Mouse (Mus musculus): ENCODE results near the gene Gstm3. TPM values are rescaled to one million over a fixed set of nuclear protein-coding genes. Genes with fewer than 3 reads are reported as not detected.

Gene Gstm3
- polyA plus RNA-seq, 1 experiment, result not detected

DNA sequence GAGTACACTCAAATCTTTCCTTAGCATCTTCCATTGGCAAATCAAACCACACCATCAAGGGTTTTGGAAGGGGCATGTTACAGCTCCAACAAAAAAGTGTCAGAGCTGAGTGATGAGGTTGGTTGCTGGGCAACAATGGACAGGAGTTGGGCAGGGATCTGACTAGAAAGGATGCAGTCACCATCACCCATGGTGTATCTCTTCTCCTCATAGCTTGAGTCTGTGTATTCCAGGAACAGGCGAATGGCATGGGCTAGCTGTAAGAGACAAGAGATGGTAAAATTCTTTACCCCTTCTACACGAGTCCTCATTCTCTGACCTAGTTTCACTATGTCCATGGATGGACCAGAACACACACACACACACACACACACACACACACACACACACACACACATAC, 37.9 kb downstream of the Gstm3 start:
- peaks cover 2% of the 10 kb centered on the region; the same call in 1 of the 2 replicates for H3K4me1 ChIP-seq (ENCODE audit: control insufficient read depth, insufficient read depth, insufficient read length)
- no peaks in the 10 kb centered on the region for H3K27me3 ChIP-seq (ENCODE audit: control insufficient read depth, insufficient read depth, low read length)
- H3K4me3 ChIP-seq (ENCODE audit: extremely low read depth, insufficient read depth, insufficient read length), result 0 out of 2 replicates have a peak overlapping the region, but pooled peaks have one; percentile 17
- 71% methylated on average over 2 of the region's 2 CpGs for WGBS
- H3K36me3 ChIP-seq (ENCODE audit: control insufficient read depth, insufficient read depth, low read length), result no peaks in the 10 kb centered on the region
- H3K27ac ChIP-seq (ENCODE audit: insufficient read depth, low read length), result no peak overlapping the region
- no peak for TF ChIP-seq CTCF (IDR thresholded peaks at IDR 0.05; ENCODE audit: extremely low read depth, insufficient read depth, insufficient read length, insufficient replicate concordance)
- no peak for TF ChIP-seq POLR2A (IDR thresholded peaks at IDR 0.05; ENCODE audit: low read depth, low read length)
- DNase-seq (ENCODE audit: low read depth in 1 of 2, low spot score in 2 of 2), result no peak

DNA sequence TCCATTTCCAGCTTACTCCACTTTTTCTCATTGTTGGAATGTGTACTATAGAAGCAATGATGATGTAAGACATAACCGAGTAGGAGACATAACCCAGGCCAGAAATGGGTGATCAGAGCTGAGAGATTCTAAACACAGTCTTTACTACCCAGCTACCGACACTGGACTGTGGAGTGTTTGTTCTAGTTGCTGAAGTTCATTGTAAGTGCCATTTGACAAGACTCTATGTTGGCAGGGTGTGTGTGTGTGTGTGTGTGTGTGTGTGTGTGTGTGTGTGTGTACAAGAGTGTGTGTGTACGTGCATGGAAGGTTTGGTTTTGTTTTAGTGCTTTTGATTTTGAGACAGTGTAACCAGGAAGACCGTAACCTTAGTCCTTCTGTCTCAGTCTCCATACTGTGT, 39.4 kb downstream of the Gstm3 start:
- no peak for TF ChIP-seq CTCF (IDR thresholded peaks at IDR 0.05; ENCODE audit: extremely low read depth, insufficient read depth, insufficient read length, insufficient replicate concordance)
- TF ChIP-seq POLR2A (IDR thresholded peaks at IDR 0.05; ENCODE audit: low read depth, low read length), result no peak
- peaks cover 2% of the 10 kb centered on the region; the same call in 1 of the 2 replicates for H3K4me1 ChIP-seq (ENCODE audit: control insufficient read depth, insufficient read depth, insufficient read length)
- no peak for DNase-seq (ENCODE audit: low read depth in 1 of 2, low spot score in 2 of 2)
- no peaks in the 10 kb centered on the region for H3K36me3 ChIP-seq (ENCODE audit: control insufficient read depth, insufficient read depth, low read length)
- WGBS, result 91% methylated on average over 4 of the region's 4 CpGs
- H3K27ac ChIP-seq (ENCODE audit: insufficient read depth, low read length), result no peak overlapping the region
- H3K27me3 ChIP-seq (ENCODE audit: control insufficient read depth, insufficient read depth, low read length), result no peaks in the 10 kb centered on the region
- no peak overlapping the region for H3K4me3 ChIP-seq (ENCODE audit: extremely low read depth, insufficient read depth, insufficient read length)

DNA sequence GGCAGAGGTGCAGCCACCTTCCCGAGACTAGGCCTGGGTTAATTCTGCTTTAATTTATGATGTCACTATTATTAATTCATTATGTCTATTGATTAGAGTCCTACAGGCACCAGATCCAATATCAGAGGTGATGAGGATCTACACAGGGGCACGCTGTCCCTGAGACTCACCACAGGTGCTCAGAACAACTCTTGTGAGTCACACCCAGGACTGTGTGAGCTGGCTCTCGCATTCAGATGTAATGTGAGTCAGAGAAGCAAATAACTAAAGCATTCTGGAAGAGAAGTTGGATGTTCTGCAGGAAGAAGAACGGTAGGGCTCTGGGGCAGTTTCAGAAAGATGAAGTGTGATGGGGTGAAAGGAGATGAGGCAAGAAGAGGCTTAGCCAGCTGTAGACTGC, 39.8 kb downstream of the Gstm3 start:
- no peak for DNase-seq (ENCODE audit: low read depth in 1 of 2, low spot score in 2 of 2)
- no peaks in the 10 kb centered on the region for H3K27me3 ChIP-seq (ENCODE audit: control insufficient read depth, insufficient read depth, low read length)
- no peak overlapping the region for H3K27ac ChIP-seq (ENCODE audit: insufficient read depth, low read length)
- no peaks in the 10 kb centered on the region for H3K36me3 ChIP-seq (ENCODE audit: control insufficient read depth, insufficient read depth, low read length)
- WGBS, result 85% methylated on average over 4 of the region's 4 CpGs
- TF ChIP-seq CTCF (IDR thresholded peaks at IDR 0.05; ENCODE audit: extremely low read depth, insufficient read depth, insufficient read length, insufficient replicate concordance) (no peak), POLR2A (IDR thresholded peaks at IDR 0.05; ENCODE audit: low read depth, low read length) (no peak)
- no peak overlapping the region for H3K4me3 ChIP-seq (ENCODE audit: extremely low read depth, insufficient read depth, insufficient read length)
- H3K4me1 ChIP-seq (ENCODE audit: control insufficient read depth, insufficient read depth, insufficient read length), result peaks cover 2% of the 10 kb centered on the region; the same call in 1 of the 2 replicates

DNA sequence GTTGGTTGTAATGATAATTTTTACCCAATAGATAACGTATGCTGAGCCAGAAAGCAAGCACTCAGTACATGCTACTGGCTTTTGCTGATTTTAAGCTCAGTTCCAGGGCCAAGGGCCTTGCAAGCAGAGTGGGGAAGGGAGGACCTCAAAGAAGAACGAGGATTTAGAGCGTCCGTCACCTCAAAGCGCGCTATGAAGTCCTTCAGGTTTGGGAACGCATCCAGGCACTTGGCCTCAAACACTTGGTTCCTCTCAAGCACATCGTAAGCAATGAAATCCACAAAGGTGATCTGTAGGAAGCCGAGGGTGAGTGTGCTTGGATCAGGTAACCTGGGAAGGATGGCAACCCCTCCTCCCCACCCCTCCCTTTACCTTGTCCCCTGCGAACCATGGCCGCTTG, 40.4 kb downstream of the Gstm3 start:
- H3K4me3 ChIP-seq (ENCODE audit: extremely low read depth, insufficient read depth, insufficient read length), result no peak overlapping the region
- WGBS, result 94% methylated on average over 11 of the region's 11 CpGs
- H3K36me3 ChIP-seq (ENCODE audit: control insufficient read depth, insufficient read depth, low read length), result no peaks in the 10 kb centered on the region
- DNase-seq (ENCODE audit: low read depth in 1 of 2, low spot score in 2 of 2), result no peak
- H3K27me3 ChIP-seq (ENCODE audit: control insufficient read depth, insufficient read depth, low read length), result no peaks in the 10 kb centered on the region
- TF ChIP-seq POLR2A (IDR thresholded peaks at IDR 0.05; ENCODE audit: low read depth, low read length), result no peak
- no peak overlapping the region for H3K27ac ChIP-seq (ENCODE audit: insufficient read depth, low read length)
- H3K4me1 ChIP-seq (ENCODE audit: control insufficient read depth, insufficient read depth, insufficient read length), result peaks cover 2% of the 10 kb centered on the region; the same call in 1 of the 2 replicates

DNA sequence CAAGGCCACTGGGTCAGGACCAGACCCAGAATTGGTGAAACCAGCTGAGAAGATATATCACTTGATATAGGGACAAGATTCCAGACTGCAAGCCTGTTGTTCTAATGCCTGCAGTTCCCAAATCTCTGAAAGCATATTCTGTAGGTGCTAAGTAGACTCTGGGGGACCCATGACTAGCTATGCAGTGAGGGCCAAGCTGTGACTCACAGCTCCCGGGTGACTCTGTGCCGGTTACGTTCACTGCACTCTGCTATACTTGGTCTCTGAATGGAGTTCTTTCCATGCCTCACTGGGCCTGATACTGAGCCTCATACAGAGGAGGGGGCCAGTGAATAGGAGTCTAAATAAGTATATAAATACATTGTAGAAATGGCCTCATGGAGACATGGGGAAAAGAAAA, 41.2 kb downstream of the Gstm3 start:
- peaks cover 2% of the 10 kb centered on the region; the same call in 1 of the 2 replicates for H3K4me1 ChIP-seq (ENCODE audit: control insufficient read depth, insufficient read depth, insufficient read length)

DNA sequence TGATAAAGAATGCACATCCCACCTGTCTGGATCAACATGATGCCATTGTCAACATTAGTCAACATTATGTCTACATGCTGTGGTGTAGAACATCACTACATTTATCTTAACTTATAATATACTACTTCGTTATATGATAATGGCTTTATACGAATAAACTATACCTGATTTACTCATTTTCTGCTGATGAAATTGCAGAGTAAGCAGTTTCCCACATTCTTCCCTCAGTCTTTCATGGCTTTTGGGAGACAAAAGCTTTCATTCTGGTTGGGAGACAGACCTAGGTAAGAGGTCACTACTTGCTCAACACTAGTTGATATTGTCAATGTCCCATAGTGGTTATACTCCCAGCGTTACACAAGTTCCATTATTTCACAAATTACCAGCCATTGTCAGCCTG, 43.7 kb downstream of the Gstm3 start:
- Histone ChIP-seq H3K4me3 (ENCODE audit: extremely low read depth, insufficient read depth, insufficient read length) (no peak overlapping the region), H3K36me3 (ENCODE audit: control insufficient read depth, insufficient read depth, low read length) (no peaks in the 10 kb centered on the region), H3K27ac (ENCODE audit: insufficient read depth, low read length) (no peak overlapping the region), H3K27me3 (ENCODE audit: control insufficient read depth, insufficient read depth, low read length) (no peaks in the 10 kb centered on the region), H3K4me1 (ENCODE audit: control insufficient read depth, insufficient read depth, insufficient read length) (no peaks in the 10 kb centered on the region)
- DNase-seq (ENCODE audit: low read depth in 1 of 2, low spot score in 2 of 2), result no peak
- TF ChIP-seq POLR2A (IDR thresholded peaks at IDR 0.05; ENCODE audit: low read depth, low read length), result no peak
- TF ChIP-seq CTCF (IDR thresholded peaks at IDR 0.05; ENCODE audit: extremely low read depth, insufficient read depth, insufficient read length, insufficient replicate concordance), result no peak
- WGBS, result 94% methylated on average over 3 of the region's 3 CpGs

More for the DNA sequence above, 41.2 kb downstream of the Gstm3 start:
- TF ChIP-seq POLR2A (IDR thresholded peaks at IDR 0.05; ENCODE audit: low read depth, low read length), result no peak
- no peak for TF ChIP-seq CTCF (IDR thresholded peaks at IDR 0.05; ENCODE audit: extremely low read depth, insufficient read depth, insufficient read length, insufficient replicate concordance)
- no peaks in the 10 kb centered on the region for H3K27me3 ChIP-seq (ENCODE audit: control insufficient read depth, insufficient read depth, low read length)
- no peak for DNase-seq (ENCODE audit: low read depth in 1 of 2, low spot score in 2 of 2)
- WGBS, result 86% methylated on average over 3 of the region's 3 CpGs
- H3K27ac ChIP-seq (ENCODE audit: insufficient read depth, low read length), result no peak overlapping the region
- H3K4me3 ChIP-seq (ENCODE audit: extremely low read depth, insufficient read depth, insufficient read length), result no peak overlapping the region
- no peaks in the 10 kb centered on the region for H3K36me3 ChIP-seq (ENCODE audit: control insufficient read depth, insufficient read depth, low read length)

DNA sequence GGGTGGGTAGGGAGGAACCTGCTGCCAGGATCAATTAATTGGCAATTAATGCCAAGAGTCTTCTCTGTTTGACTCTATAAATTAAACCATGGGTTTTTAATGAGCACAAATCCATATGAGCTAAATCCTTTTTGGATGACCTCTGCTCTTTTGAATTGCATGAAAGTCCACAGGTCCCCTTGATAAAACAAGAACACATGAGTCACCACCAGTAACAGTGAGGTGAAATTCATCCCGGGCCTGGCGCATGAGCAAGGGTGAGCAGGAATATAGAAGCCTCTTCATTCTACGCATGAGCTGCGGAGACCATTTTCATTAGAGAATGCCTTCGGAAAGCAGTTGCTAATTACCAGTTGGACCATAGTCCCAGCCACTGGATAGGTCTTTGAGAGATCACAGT, 48.7 kb downstream of the Gstm3 start:
- TF ChIP-seq POLR2A (IDR thresholded peaks at IDR 0.05; ENCODE audit: low read depth, low read length), result no peak
- no peak for TF ChIP-seq CTCF (IDR thresholded peaks at IDR 0.05; ENCODE audit: extremely low read depth, insufficient read depth, insufficient read length, insufficient replicate concordance)
- Histone ChIP-seq H3K4me3 (ENCODE audit: extremely low read depth, insufficient read depth, insufficient read length) (no peak overlapping the region), H3K27ac (ENCODE audit: insufficient read depth, low read length) (no peak overlapping the region), H3K36me3 (ENCODE audit: control insufficient read depth, insufficient read depth, low read length) (no peaks in the 10 kb centered on the region), H3K4me1 (ENCODE audit: control insufficient read depth, insufficient read depth, insufficient read length) (no peaks in the 10 kb centered on the region), H3K27me3 (ENCODE audit: control insufficient read depth, insufficient read depth, low read length) (no peaks in the 10 kb centered on the region)
- no peak for DNase-seq (ENCODE audit: low read depth in 1 of 2, low spot score in 2 of 2)
- 98% methylated on average over 5 of the region's 5 CpGs for WGBS

Data from spleen, adult 2 months (tissue).